8 mouse cellular contexts compared by ENCODE assay signal in genomic region chr12:8521375-8522047, GRCm38 (mm10). TPM values are rescaled to one million over a fixed set of nuclear protein-coding genes. Genes with fewer than 3 reads are reported as not detected.
DNase-seq lines count a peak whose midpoint lies in the region; ATAC-seq and TF ChIP-seq lines count a peak whose summit lies in the region.

No protein-coding gene starts in this region.

- peak overlapping the region; percentile 42 for H3K4me2 ChIP-seq in heart, embryonic 12.5 days

- H3K36me3 ChIP-seq in heart, embryonic 12.5 days: no peaks in the 10 kb centered on the region

- TF ChIP-seq POLR2A in bone marrow, adult 2 months (IDR thresholded peaks at IDR 0.05; ENCODE audit: borderline replicate concordance, control insufficient read depth, low read depth, low read length): no peak

- TF ChIP-seq CTCF in bone marrow, adult 2 months (IDR thresholded peaks at IDR 0.05; ENCODE audit: control insufficient read depth, insufficient read depth, low read length): no peak

- no peak overlapping the region for H3K9ac ChIP-seq in heart, embryonic 12.5 days

- peak; percentile 81 for ATAC-seq in heart, embryonic 12.5 days (ENCODE audit: insufficient number of reproducible peaks, low FRiP score)
- peak; percentile 95 for ATAC-seq in megakaryocyte, adult 5-6 weeks (ENCODE audit: poor library complexity, severe bottlenecking)

- 0 out of 2 replicates have a peak, but pooled peaks cover 4% of the 10 kb centered on the region for H3K9me3 ChIP-seq in heart, embryonic 12.5 days (replicated peaks)

- H3K27ac ChIP-seq in bone marrow, adult 2 months (ENCODE audit: control insufficient read depth, insufficient read depth, low read depth, low read length, poor library complexity): peak overlapping the region; percentile 95
- peak overlapping the region; percentile 85 for H3K27ac ChIP-seq in heart, embryonic 12.5 days (ENCODE audit: poor library complexity, severe bottlenecking)

- H3K4me1 ChIP-seq in bone marrow, adult 2 months (ENCODE audit: control insufficient read depth, insufficient read depth, low read length): peaks cover 6% of the 10 kb centered on the region
- peaks cover 42% of the 10 kb centered on the region for H3K4me1 ChIP-seq in heart, embryonic 12.5 days (replicated peaks)

- H3K4me3 ChIP-seq in bone marrow, adult 2 months (replicated peaks; ENCODE audit: control insufficient read depth, low read depth, low read length): no peak overlapping the region
- H3K4me3 ChIP-seq in heart, embryonic 12.5 days: no peak overlapping the region

- DNase-seq in frontal cortex, postnatal 10 days (ENCODE audit: low spot score in 2 of 2): peak; percentile 41 to 69
- no peak for DNase-seq in frontal cortex, postnatal 36 days (ENCODE audit: low spot score in 2 of 2)
- peak; percentile 76 for DNase-seq in CD4-positive, CD25-positive, alpha-beta regulatory T cell, adult 2 months (ENCODE audit: low read depth, low spot score)
- DNase-seq in kidney, postnatal 36 days: peak; percentile 74 to 81
- DNase-seq in thymus, postnatal 10 days (ENCODE audit: low spot score in 2 of 2): peak; percentile 45 to 51

- WGBS in bone marrow, adult 2 months: 4% methylated on average over 12 of the region's 12 CpGs
- WGBS in heart, embryonic 12.5 days: 22% methylated on average over 12 of the region's 12 CpGs

- H3K27me3 ChIP-seq in heart, embryonic 12.5 days (replicated peaks): no peaks in the 10 kb centered on the region

RNA-seq across cellular contexts. Expression of gene Rhob, which starts 21.7 kb away (rescaled TPM):
- polyA plus RNA-seq in bone marrow, adult 2 months (2011; ENCODE audit: insufficient read depth, insufficient read length, low replicate concordance, missing spikeins): 22.7 and 34.2 TPM in 2 replicates
- polyA plus RNA-seq in heart, embryonic 12.5 days (2016; fragmentation: Nextera tagmentation; extraction: Ambion mirVana): 52.9 and 55.1 TPM in 2 replicates
- 107 and 120 TPM in 2 replicates for total RNA-seq in megakaryocyte, adult 5-6 weeks (2015)
- 55.4 and 60.5 TPM in 2 replicates for total RNA-seq in megakaryocyte, adult 5-6 weeks (2017)

Comparison
In these comparisons a context has a peak if more than half of its experiments do, and no peak if none do; other contexts are left out.
1. DNase-seq: peak in frontal cortex, postnatal 10 days (2 of 2), CD4-positive, CD25-positive, alpha-beta regulatory T cell, adult 2 months (single experiment), kidney, postnatal 36 days (2 of 2) and thymus, postnatal 10 days (2 of 2); none in frontal cortex, postnatal 36 days (0 of 2).